Mouse (Mus musculus) B cell, adult (primary cell): ENCODE measurements around the gene Clmp. TPM values are rescaled to one million over a fixed set of nuclear protein-coding genes. Genes with fewer than 3 reads are reported as not detected.

Source experiments
- total RNA-seq: library from RNA; stranded (reverse); gene quantifications from 4 replicates; pipeline ENCODE4 v1.2.4, GENCODE M21; 2023; ENCODE audit not compliant: inconsistent age

Gene Clmp
- 0.16 TPM in 1 of 4 replicates, not detected in the others for total RNA-seq

GRCm38 (mm10) chr9:40685801-40686420 lies at the start of gene Clmp:
Clmp (plus strand) TSS chr9:40685962.

GRCm38 (mm10) chr9:40670313-40670712 lies 15.4 kb upstream of the Clmp start, which contains the start of gene Gm21915:
Gm21915 (plus strand) TSS chr9:40670613.

GRCm38 (mm10) chr9:40800675-40801612 lies 115.2 kb downstream of the Clmp start, which contains the start of gene Hspa8:
Hspa8 (plus strand) TSS chr9:40800984.

Other genes with a start within 250 kb of the Clmp start
- gene Gramd1b, start 154.6 kb upstream of the Clmp start, total RNA-seq, result 19.0 to 33.8 TPM (median 24.1 TPM) in 4 replicates
- not detected in 4 replicates for gene Gm21915, start 15.3 kb upstream of the Clmp start, total RNA-seq
- 1,289 to 1,540 TPM (median 1,353 TPM) in 4 replicates for gene Hspa8, start 115.0 kb downstream of the Clmp start, total RNA-seq
- gene Bsx, start 188.2 kb downstream of the Clmp start, total RNA-seq, result not detected in 4 replicates